Comparison of ENCODE assay signal across 10 mouse cellular contexts in genomic region chr7:99311433-99311832, GRCm38 (mm10). TPM values are rescaled to one million over a fixed set of nuclear protein-coding genes. Genes with fewer than 3 reads are reported as not detected.
DNase-seq lines count a peak whose midpoint lies in the region; ATAC-seq lines count a peak whose summit lies in the region.
"Had no signal": no experiment of that assay in that cellular context is flagged by ENCODE, and none has a peak within 500 bp of the region (broad histone marks: within the 10 kb centered on the region; RNA-seq: fewer than 3 reads in every experiment).

No protein-coding gene starts in this region.

- no peak for DNase-seq in forebrain, embryonic 14.5 days (ENCODE audit: low spot score)
- DNase-seq in kidney, postnatal 14 days: peak; percentile 27
- DNase-seq in gastrocnemius, postnatal 10 days: no peak
- DNase-seq in heart, adult 9 months (ENCODE audit: low spot score in 2 of 2): no peak
- DNase-seq in T-cell, adult 2 months (ENCODE audit: low spot score): no peak
- DNase-seq: gastrocnemius, postnatal 25 days had no signal

- peaks cover 78% of the 10 kb centered on the region for H3K27me3 ChIP-seq in megakaryocyte, embryonic 14.5 days (replicated peaks)
- H3K27me3 ChIP-seq in forebrain, embryonic 14.5 days (replicated peaks; ENCODE audit: control insufficient read depth, insufficient read depth, low read length): no peaks in the 10 kb centered on the region
- H3K27me3 ChIP-seq in neural tube, embryonic 15.5 days (replicated peaks): no peaks in the 10 kb centered on the region
- H3K27me3 ChIP-seq: limb, embryonic 13.5 days had no signal

- H3K27ac ChIP-seq in forebrain, embryonic 14.5 days (ENCODE audit: low read depth, low read length): peak overlapping the region; percentile 89
- peak overlapping the region; percentile 92 for H3K27ac ChIP-seq in neural tube, embryonic 15.5 days (replicated peaks)

- H3K36me3 ChIP-seq in megakaryocyte, embryonic 14.5 days (replicated peaks; ENCODE audit: low read length): no peaks in the 10 kb centered on the region
- peaks cover 11% of the 10 kb centered on the region for H3K36me3 ChIP-seq in forebrain, embryonic 14.5 days (ENCODE audit: control insufficient read depth, insufficient read depth, low read length)
- H3K36me3 ChIP-seq in neural tube, embryonic 15.5 days: peaks cover 9% of the 10 kb centered on the region
- H3K36me3 ChIP-seq: limb, embryonic 13.5 days had no signal

- 47% methylated on average over 7 of the region's 7 CpGs for WGBS in forebrain, embryonic 14.5 days
- WGBS in neural tube, embryonic 15.5 days: 22% methylated on average over 7 of the region's 7 CpGs

- H3K9me3 ChIP-seq in megakaryocyte, embryonic 14.5 days: no peaks in the 10 kb centered on the region
- H3K9me3 ChIP-seq in forebrain, embryonic 14.5 days (replicated peaks; ENCODE audit: control insufficient read depth, low read length): no peaks in the 10 kb centered on the region
- H3K9me3 ChIP-seq in neural tube, embryonic 15.5 days (replicated peaks): no peaks in the 10 kb centered on the region
- H3K9me3 ChIP-seq: limb, embryonic 13.5 days had no signal

- no peak for ATAC-seq in megakaryocyte, adult 5-6 weeks (ENCODE audit: poor library complexity, severe bottlenecking)
- ATAC-seq in forebrain, embryonic 14.5 days: no peak; the same call in 1 of the 2 replicates
- peak; percentile 16; the same call in 1 of the 2 replicates for ATAC-seq in neural tube, embryonic 15.5 days (ENCODE audit: low FRiP score)

- peak overlapping the region; percentile 26; the same call in 1 of the 2 replicates for H3K9ac ChIP-seq in forebrain, embryonic 14.5 days (ENCODE audit: low read length)
- H3K9ac ChIP-seq in neural tube, embryonic 15.5 days (replicated peaks): no peak overlapping the region
- H3K9ac ChIP-seq: limb, embryonic 13.5 days had no signal

- peaks cover 33% of the 10 kb centered on the region for H3K4me1 ChIP-seq in megakaryocyte, embryonic 14.5 days
- H3K4me1 ChIP-seq in forebrain, embryonic 14.5 days (ENCODE audit: control insufficient read depth, insufficient read depth, low read length): peaks cover 17% of the 10 kb centered on the region
- H3K4me1 ChIP-seq in neural tube, embryonic 15.5 days: peaks cover 63% of the 10 kb centered on the region

- no peak overlapping the region for H3K4me2 ChIP-seq in forebrain, embryonic 14.5 days (ENCODE audit: low read length)
- peak overlapping the region; percentile 37 for H3K4me2 ChIP-seq in neural tube, embryonic 15.5 days
- H3K4me2 ChIP-seq: limb, embryonic 13.5 days had no signal

- peak overlapping the region; percentile 70 for H3K4me3 ChIP-seq in megakaryocyte, embryonic 14.5 days (replicated peaks)
- H3K4me3 ChIP-seq in forebrain, embryonic 14.5 days (ENCODE audit: low read depth, low read length): no peak overlapping the region
- no peak overlapping the region for H3K4me3 ChIP-seq in neural tube, embryonic 15.5 days (replicated peaks)
- H3K4me3 ChIP-seq: limb, embryonic 13.5 days had no signal

RNA-seq across cellular contexts. Expression of gene Serpinh1, which starts 41.6 kb away (rescaled TPM):
- polyA plus RNA-seq in megakaryocyte, embryonic 14.5 days (2012; ENCODE audit: insufficient read depth, low replicate concordance): 0.09 TPM in 1 of 2 replicates, not detected in the other
- 0.23 and 0.76 TPM in 2 replicates for total RNA-seq in megakaryocyte, adult 5-6 weeks (2015)
- total RNA-seq in megakaryocyte, adult 5-6 weeks (2017): 0.37 and 0.73 TPM in 2 replicates
- 102 and 115 TPM in 2 replicates for polyA plus RNA-seq in forebrain, embryonic 14.5 days (2014; fragmentation: Nextera tagmentation; extraction: Ambion mirVana)
- 332 and 435 TPM in 2 replicates for polyA plus RNA-seq in neural tube, embryonic 15.5 days (2015; fragmentation: Nextera tagmentation; extraction: Ambion mirVana)
- total RNA-seq in gastrocnemius, postnatal 10 days (2021): 100 to 1,000 TPM; 292 to 416 TPM

RNA-seq across cellular contexts. Expression of gene Map6, which starts 44.2 kb away (rescaled TPM):
- polyA plus RNA-seq in megakaryocyte, embryonic 14.5 days (2012; ENCODE audit: insufficient read depth, low replicate concordance): 0.12 and 1.5 TPM in 2 replicates
- total RNA-seq in megakaryocyte, adult 5-6 weeks (2015): 0.07 and 0.25 TPM in 2 replicates
- 0.22 and 0.94 TPM in 2 replicates for total RNA-seq in megakaryocyte, adult 5-6 weeks (2017)
- 46.2 and 62.4 TPM in 2 replicates for polyA plus RNA-seq in forebrain, embryonic 14.5 days (2014; fragmentation: Nextera tagmentation; extraction: Ambion mirVana)
- 120 and 146 TPM in 2 replicates for polyA plus RNA-seq in neural tube, embryonic 15.5 days (2015; fragmentation: Nextera tagmentation; extraction: Ambion mirVana)
- total RNA-seq in gastrocnemius, postnatal 10 days (2021): 1 to 10 TPM; 5.6 to 7.0 TPM

Comparison
In these comparisons a context has a peak if more than half of its experiments do, and no peak if none do; other contexts are left out.
1. RNA of gene Serpinh1, which starts 41.6 kb away (polyA plus RNA-seq): 332 to 435 TPM in neural tube, embryonic 15.5 days and 102 to 115 TPM in forebrain, embryonic 14.5 days; 0.09 TPM in megakaryocyte, embryonic 14.5 days; every median in the first group is over 10 times any median in the second.
2. RNA of gene Map6, which starts 44.2 kb away (polyA plus RNA-seq): 120 to 146 TPM in neural tube, embryonic 15.5 days and 46.2 to 62.4 TPM in forebrain, embryonic 14.5 days; 0.12 to 1.5 TPM in megakaryocyte, embryonic 14.5 days; every median in the first group is over 10 times any median in the second.